Mouse (Mus musculus): ENCODE measurements at regions not wholly inside any gene's neighbourhood (a gene's known extent, or its start where the extent isn't known, plus 50 kb on each side); places are given as distances from the start of the nearest gene placed in this dataset.

GRCm38 (mm10) chr12:64788761-64789160 is 128.9 kb upstream of the Gm527 start:
- no peak for TF ChIP-seq GATA1 (IDR thresholded peaks at IDR 0.05; ENCODE audit: borderline replicate concordance, low read length)
- no peak for TF ChIP-seq CTCF (IDR thresholded peaks at IDR 0.05; ENCODE audit: low read depth, low read length)
- no peak for TF ChIP-seq TAL1 (conservative IDR thresholded peaks at IDR 0.05; ENCODE audit: low read depth, low read length)

Data from G1E (cell line).